Mouse (Mus musculus) liver, embryonic 11.5 days (tissue): ENCODE data around the gene Ncoa5. TPM values are rescaled to one million over a fixed set of nuclear protein-coding genes. Genes with fewer than 3 reads are reported as not detected.
A peak's percentile ranks its signal among the peaks of the same experiment; 100 is the strongest.

Source experiments
- ATAC-seq: fragments of 200-750 bp; cut with Nextera tagmentation; replicated peaks from 2 replicates; pipeline ENCODE4 v1.8.0; 2017; ENCODE audit warnings: moderate number of reproducible peaks, mild to moderate bottlenecking, moderate TSS enrichment, moderate library complexity; ENCODE audit not compliant: low FRiP score
- DNase-seq: peaks from one replicate; pipeline ENCODE4 v3.0.0-alpha.2; 2017; ENCODE audit warnings: low spot score
- H3K27ac ChIP-seq: fragments of 300-500 bp; sonication (generic); 2 replicates; pipeline ENCODE4 v1.5.1; 2014; ENCODE audit warnings: mild to moderate bottlenecking, low read depth, low read length, control low read depth
- H3K27me3 ChIP-seq: fragments of 300-500 bp; sonication (generic); replicated peaks from 2 replicates; pipeline ENCODE4 v1.6.1; 2014; ENCODE audit warnings: low read length, mixed read lengths; ENCODE audit not compliant: control insufficient read depth, insufficient read depth
- H3K36me3 ChIP-seq: fragments of 300-500 bp; sonication (generic); 2 replicates; pipeline ENCODE4 v1.6.1; 2014; ENCODE audit warnings: mild to moderate bottlenecking, low read length, moderate library complexity, mixed read lengths; ENCODE audit not compliant: control insufficient read depth, insufficient read depth
- H3K4me1 ChIP-seq: fragments of 300-500 bp; sonication (generic); replicated peaks from 2 replicates; pipeline ENCODE4 v1.6.1; 2014; ENCODE audit warnings: low read length, mixed read lengths; ENCODE audit not compliant: control insufficient read depth, insufficient read depth
- H3K4me2 ChIP-seq: fragments of 300-500 bp; sonication (generic); 2 replicates; pipeline ENCODE4 v1.6.1; 2014; ENCODE audit warnings: mild to moderate bottlenecking, control low read depth, moderate library complexity
- H3K4me3 ChIP-seq: fragments of 300-500 bp; sonication (generic); 2 replicates; pipeline ENCODE4 v1.5.1; 2014; ENCODE audit warnings: low read depth, low read length, control low read depth
- H3K9ac ChIP-seq: fragments of 300-500 bp; sonication (generic); 2 replicates; pipeline ENCODE4 v1.6.1; 2014; ENCODE audit warnings: low read depth, low read length, control low read depth
- H3K9me3 ChIP-seq: fragments of 300-500 bp; sonication (generic); 2 replicates; pipeline ENCODE4 v1.6.1; 2016; ENCODE audit warnings: low read length, inconsistent platforms, mixed read lengths; ENCODE audit not compliant: control insufficient read depth
- WGBS: fragments of 180-500 bp; shearing (Covaris S2); extraction: QIAGEN DNeasy Blood & Tissue Kit; methylation state at CpG from one replicate; pipeline ENCODE4 v1.1.7; 2014; 5-methylcytosine and 5-hydroxymethylcytosine counted together
- polyA plus RNA-seq: library from polyadenylated mRNA; unstranded; fragments of >200 nt; fragmentation: Nextera tagmentation; extraction: Ambion mirVana; gene quantifications from 2 replicates; pipeline ENCODE4 v1.2.1, GENCODE M21; 2014

Gene Ncoa5
- polyA plus RNA-seq, 1 experiment from 2014 or later: 45.9 TPM

GRCm38 (mm10) chr2:165073381-165073781 is 38.7 kb upstream of the Ncoa5 start:
- Histone ChIP-seq H3K9ac (no peak overlapping the region), H3K27me3 (peaks cover 62% of the 10 kb centered on the region), H3K4me1 (no peaks in the 10 kb centered on the region), H3K4me2 (no peak overlapping the region), H3K36me3 (no peaks in the 10 kb centered on the region), H3K9me3 (no peaks in the 10 kb centered on the region), H3K4me3 (no peak overlapping the region), H3K27ac (no peak overlapping the region)
- ATAC-seq (no peak), DNase-seq (no peak)
- WGBS: 22% methylated on average over 9 of the region's 9 CpGs

DNA sequence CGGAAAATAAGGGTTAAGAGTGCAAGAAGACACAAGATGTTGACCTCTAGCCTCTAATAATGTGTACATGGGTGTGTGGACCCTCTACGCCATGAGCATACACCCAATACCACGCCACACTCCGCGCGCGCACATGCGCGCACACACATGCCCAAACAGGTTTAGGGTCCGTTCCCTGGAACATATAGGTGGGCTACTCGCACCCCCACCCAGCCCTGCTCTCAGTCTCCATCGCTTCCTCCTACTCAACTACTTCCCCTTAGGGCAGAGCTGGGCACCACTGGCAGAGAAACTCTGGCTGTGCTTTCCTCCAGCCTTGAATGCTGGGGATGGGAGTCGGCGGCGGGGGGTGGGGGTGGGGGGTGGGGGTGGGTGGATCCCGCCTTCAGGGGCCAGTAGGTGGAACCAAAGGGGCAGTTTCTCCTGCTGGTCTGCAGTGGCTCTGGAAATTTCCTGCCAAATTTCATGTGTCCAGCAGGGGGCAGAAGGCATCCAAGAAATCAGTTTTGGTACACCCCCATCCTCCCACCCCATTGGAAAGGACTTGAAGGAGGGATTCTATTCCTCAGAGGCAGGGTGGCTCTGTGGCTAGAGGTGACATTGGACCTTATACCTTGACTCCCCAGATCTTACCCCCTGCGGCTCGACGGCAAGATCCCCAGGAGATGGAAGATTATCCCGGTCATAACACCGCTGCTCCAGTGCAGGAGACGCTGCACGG is 35.6 kb upstream of the Ncoa5 start:
- H3K9me3 ChIP-seq: no peaks in the 10 kb centered on the region
- no peak overlapping the region for H3K4me3 ChIP-seq
- peak overlapping the region; percentile 11; the same call in 1 of the 2 replicates for H3K4me2 ChIP-seq
- peaks cover 32% of the 10 kb centered on the region for H3K27me3 ChIP-seq
- H3K36me3 ChIP-seq: no peaks in the 10 kb centered on the region
- ATAC-seq (no peak), DNase-seq (no peak)
- no peak overlapping the region for H3K9ac ChIP-seq
- WGBS: 28% methylated on average over 22 of the region's 23 CpGs
- H3K4me1 ChIP-seq: no peaks in the 10 kb centered on the region
- H3K27ac ChIP-seq: no peak overlapping the region

- 73% methylated on average over 2 of the region's 2 CpGs for WGBS
- DNase-seq (no peak), ATAC-seq (no peak)
- no peak overlapping the region for H3K4me2 ChIP-seq
- H3K4me3 ChIP-seq: no peak overlapping the region
- peaks cover 20% of the 10 kb centered on the region for H3K27me3 ChIP-seq
- H3K36me3 ChIP-seq: no peaks in the 10 kb centered on the region
- H3K4me1 ChIP-seq: no peaks in the 10 kb centered on the region
- no peaks in the 10 kb centered on the region for H3K9me3 ChIP-seq
- no peak overlapping the region for H3K27ac ChIP-seq
- H3K9ac ChIP-seq: no peak overlapping the region
Measured at GRCm38 (mm10) chr2:165068806-165069205, 34.1 kb upstream of the Ncoa5 start.

DNA sequence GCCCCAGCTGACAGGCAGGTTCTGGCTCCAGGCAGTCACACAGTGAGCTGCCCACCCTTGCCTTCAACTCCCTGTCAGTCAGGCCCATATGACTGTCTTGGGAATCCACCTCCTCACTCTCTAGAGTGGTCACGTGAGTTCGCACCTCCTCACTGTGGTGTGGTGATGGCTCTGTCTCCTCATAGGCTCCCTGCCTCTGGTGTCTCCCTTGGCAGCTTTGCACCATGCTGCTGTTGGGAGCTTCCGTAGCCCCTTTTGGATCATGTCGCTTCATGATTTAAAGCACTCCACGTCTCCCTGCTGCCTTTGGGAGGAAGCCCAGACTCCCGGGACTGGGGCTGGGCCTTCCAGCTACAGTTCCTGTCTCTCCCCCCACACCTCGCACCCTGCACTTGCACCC is 29.8 kb upstream of the Ncoa5 start:
- no peak for DNase-seq
- Histone ChIP-seq H3K9me3 (no peaks in the 10 kb centered on the region), H3K27me3 (no peaks in the 10 kb centered on the region; the same call in 1 of the 2 replicates), H3K27ac (no peak overlapping the region), H3K36me3 (no peaks in the 10 kb centered on the region), H3K4me1 (no peaks in the 10 kb centered on the region), H3K4me2 (no peak overlapping the region), H3K4me3 (no peak overlapping the region), H3K9ac (no peak overlapping the region)
- ATAC-seq: no peak
- 51% methylated on average over 7 of the region's 7 CpGs for WGBS

DNA sequence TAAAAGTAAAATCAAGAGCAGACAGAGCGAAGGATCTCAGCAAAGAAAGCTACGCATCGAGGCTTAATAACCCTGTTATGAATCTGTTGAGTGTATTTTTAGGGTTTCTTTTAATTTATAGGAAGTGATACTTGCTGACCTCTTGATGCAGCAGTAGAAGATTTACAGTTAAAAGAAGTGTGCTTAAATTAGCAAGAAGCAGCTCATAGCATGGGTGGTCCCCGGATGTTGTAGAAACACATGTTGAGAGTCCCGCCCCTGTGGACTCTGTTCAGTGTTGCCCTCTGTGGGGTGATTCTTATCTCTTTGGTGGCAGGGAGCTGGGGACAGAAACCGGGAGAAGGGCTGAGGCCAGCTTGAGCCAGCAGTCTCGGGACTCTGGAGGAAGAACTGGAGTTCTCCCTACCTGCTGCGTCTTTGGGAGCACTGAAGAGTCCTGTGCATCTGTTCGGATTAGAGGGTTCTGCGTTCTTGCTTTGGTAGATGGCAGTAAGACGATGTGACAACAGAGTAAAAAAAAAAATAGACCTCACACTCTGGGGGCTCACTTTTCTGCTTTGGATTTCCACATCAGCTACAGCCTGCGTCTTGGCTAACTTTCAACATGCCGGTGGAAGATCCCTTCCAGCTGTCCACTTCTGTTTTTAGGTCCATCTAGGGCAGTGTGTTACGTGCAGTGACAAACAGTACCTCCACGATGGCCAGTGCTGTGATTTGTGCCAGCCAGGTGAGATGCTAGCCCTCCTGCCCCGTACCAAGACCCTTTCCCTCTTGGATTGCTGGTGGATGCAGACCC is 27.2 kb upstream of the Ncoa5 start:
- H3K4me3 ChIP-seq: no peak overlapping the region
- no peak overlapping the region for H3K9ac ChIP-seq
- peaks cover 2% of the 10 kb centered on the region; the same call in 1 of the 2 replicates for H3K27me3 ChIP-seq
- H3K36me3 ChIP-seq: no peaks in the 10 kb centered on the region
- H3K27ac ChIP-seq: no peak overlapping the region
- H3K4me1 ChIP-seq: no peaks in the 10 kb centered on the region
- 73% methylated on average over 16 of the region's 16 CpGs for WGBS
- ATAC-seq: no peak
- H3K4me2 ChIP-seq: no peak overlapping the region
- no peaks in the 10 kb centered on the region for H3K9me3 ChIP-seq
- DNase-seq: no peak

DNA sequence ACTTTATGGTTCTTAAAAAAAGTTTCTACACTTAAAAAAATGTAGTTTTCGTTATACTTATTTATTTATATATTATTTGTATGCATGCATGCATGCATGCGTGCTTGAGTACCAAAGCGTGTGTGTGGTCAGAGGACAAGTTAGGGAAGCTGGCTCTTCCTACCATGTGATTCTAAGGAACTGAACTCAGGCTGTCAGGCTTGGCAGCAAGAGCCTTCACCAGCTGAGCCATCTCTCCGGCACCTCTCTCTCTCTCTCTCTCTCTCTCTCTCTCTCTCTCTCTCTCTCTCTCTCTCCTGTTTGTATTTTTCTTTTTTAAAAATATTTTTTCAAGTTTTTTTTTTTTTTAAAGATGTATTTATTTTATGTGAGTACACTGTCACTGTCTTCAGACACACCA is 25.3 kb upstream of the Ncoa5 start:
- no peak for ATAC-seq
- DNase-seq: no peak
- Histone ChIP-seq H3K4me2 (no peak overlapping the region), H3K9ac (no peak overlapping the region), H3K27me3 (peaks cover 17% of the 10 kb centered on the region), H3K9me3 (no peaks in the 10 kb centered on the region), H3K36me3 (no peaks in the 10 kb centered on the region), H3K4me3 (no peak overlapping the region), H3K27ac (no peak overlapping the region), H3K4me1 (no peaks in the 10 kb centered on the region; the same call in 1 of the 2 replicates)
- 91% methylated on average over 4 of the region's 4 CpGs for WGBS

DNA sequence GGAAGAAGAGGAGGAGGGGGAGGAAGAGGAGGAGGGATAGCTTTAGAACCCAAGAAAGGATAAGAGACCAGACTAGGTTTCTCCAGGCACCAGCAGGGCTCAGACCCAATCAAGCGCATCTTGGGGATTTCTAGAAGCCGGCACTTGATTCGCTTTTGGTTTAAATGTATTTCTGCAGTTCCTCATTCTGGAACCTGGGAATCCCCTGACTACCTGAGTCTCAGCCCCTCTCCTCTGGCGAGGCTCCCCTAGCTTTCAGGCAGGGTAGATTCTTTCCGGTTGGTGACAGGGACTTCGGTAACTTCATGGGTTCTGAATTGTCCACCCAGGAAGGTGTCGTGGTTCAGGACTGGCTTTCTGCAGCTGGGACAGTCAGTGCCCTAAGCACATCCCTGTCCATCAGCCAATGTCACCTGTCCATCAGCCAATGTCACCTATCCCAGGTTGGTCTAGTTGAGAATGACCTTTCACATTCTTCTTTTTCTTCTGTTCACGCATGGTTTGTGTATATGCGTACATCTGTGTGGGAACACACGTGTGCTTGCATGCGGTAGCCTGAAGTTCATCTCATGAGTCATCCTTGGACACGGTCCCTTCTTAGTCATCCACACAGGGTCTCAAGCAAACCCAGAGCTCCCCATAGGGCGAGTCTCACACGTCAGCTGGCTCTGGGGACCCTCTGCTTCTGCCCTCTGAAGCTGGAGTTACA is 21.9 kb upstream of the Ncoa5 start:
- H3K27ac ChIP-seq: no peak overlapping the region
- DNase-seq: no peak
- H3K9me3 ChIP-seq: no peaks in the 10 kb centered on the region
- WGBS: 71% methylated on average over 14 of the region's 14 CpGs
- peak overlapping the region; percentile 56 for H3K4me2 ChIP-seq
- no peaks in the 10 kb centered on the region for H3K36me3 ChIP-seq
- peaks cover 24% of the 10 kb centered on the region for H3K27me3 ChIP-seq
- no peak for ATAC-seq
- no peak overlapping the region for H3K9ac ChIP-seq
- peak overlapping the region; percentile 41; the same call in 1 of the 2 replicates for H3K4me3 ChIP-seq
- H3K4me1 ChIP-seq: no peaks in the 10 kb centered on the region; the same call in 1 of the 2 replicates

- peaks cover 24% of the 10 kb centered on the region for H3K27me3 ChIP-seq
- no peaks in the 10 kb centered on the region for H3K9me3 ChIP-seq
- DNase-seq: no peak
- no peak overlapping the region; the same call in 1 of the 2 replicates for H3K27ac ChIP-seq
- H3K36me3 ChIP-seq: no peaks in the 10 kb centered on the region
- ATAC-seq: no peak
- no peaks in the 10 kb centered on the region; the same call in 1 of the 2 replicates for H3K4me1 ChIP-seq
- peak overlapping the region; percentile 41 for H3K4me3 ChIP-seq
- H3K4me2 ChIP-seq: peak overlapping the region; percentile 56
- peak overlapping the region; percentile 49; the same call in 1 of the 2 replicates for H3K9ac ChIP-seq
- 4% methylated on average over 7 of the region's 7 CpGs for WGBS
Measured at GRCm38 (mm10) chr2:165055905-165056304, 21.2 kb upstream of the Ncoa5 start.
